Mouse (Mus musculus) left cerebral cortex, postnatal 10 days (tissue): ENCODE data around the gene Nlrc5. TPM values are rescaled to one million over a fixed set of nuclear protein-coding genes. Genes with fewer than 3 reads are reported as not detected.
"Not testable (repeated sequence)": the region's sequence is repeated elsewhere in the genome, so short reads cannot be mapped to it uniquely, and the experiment has no call there.

Source experiments
- DNase-seq, 2 experiments: peaks; one replicate each; pipeline ENCODE4 v3.0.0; 2021 to 2022; ENCODE audit warnings: low spot score in 2 of 2, mixed read lengths in 1 of 2; ENCODE audit errors: extremely low spot score in 1 of 2
- intact Hi-C: fragments of 180-260 bp; cut with DNase I; formaldehyde crosslinking; loops from one replicate; pipeline ENCODE4 v1.15.1; 2025
- total RNA-seq, 2 experiments: library from RNA; stranded (reverse); gene quantifications; 2 replicates each; pipeline ENCODE4 v1.2.3; 2021

Nlrc5 gene
- total RNA-seq, 2 experiments from 2014 or later = 0.61 to 0.77 TPM

DNA sequence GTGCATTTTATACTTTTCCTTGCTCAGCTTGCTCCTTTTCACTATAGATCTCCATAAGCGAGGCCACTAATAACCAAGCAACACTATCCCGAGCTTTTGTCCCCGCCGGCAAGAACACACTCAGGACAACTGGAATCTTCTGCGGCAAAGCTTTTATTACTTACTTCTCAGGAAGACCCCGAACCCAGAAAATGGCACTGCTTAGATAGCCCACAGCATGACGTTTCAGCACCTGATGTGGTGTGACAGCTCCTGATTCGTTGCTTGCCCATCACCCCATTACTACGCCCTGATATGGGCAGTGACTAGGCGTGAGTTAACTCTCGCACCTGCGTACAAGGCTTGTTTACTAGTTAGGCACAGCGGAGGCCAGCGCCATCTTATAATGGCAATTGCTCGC, 18.8 kb downstream of the Nlrc5 start:
- intact Hi-C loops, DNase-seq: not testable (repeated sequence)

- intact Hi-C loops = no loop called here
- DNase-seq = no peak
Observed at GRCm38 (mm10) chr8:94453868-94454488, 19.8 kb downstream of the Nlrc5 start.

GRCm38 (mm10) chr8:94454905-94455304, 20.7 kb downstream of the Nlrc5 start:
- intact Hi-C loops = no loop called here
- no peak for DNase-seq

- intact Hi-C loops = no loop called here
- DNase-seq = no peak
Observed at GRCm38 (mm10) chr8:94456071-94456470, 21.9 kb downstream of the Nlrc5 start.

GRCm38 (mm10) chr8:94458567-94458966, 24.4 kb downstream of the Nlrc5 start:
- no peak for DNase-seq
- intact Hi-C loops = no loop called here

DNA sequence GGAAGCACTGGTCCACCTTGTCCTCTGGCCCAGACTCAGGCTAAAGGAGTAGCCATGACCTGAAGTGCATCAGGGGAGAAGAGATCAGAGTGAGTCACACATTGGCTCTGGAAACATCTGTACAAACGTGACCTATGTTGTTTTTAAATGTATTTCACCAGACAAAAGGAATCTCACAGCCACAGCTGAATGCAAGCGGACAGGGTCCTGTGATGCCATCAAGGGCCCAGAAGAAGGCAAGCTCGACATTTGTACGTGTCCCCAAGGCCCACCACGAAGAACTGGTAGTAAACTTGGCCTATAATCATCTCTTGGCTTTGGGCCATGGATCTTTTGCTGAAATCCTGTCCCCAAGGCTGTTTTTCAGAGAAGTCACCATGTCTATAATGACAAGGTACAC, 35.5 kb downstream of the Nlrc5 start:
- intact Hi-C loops = no loop called here
- DNase-seq = no peak

DNA sequence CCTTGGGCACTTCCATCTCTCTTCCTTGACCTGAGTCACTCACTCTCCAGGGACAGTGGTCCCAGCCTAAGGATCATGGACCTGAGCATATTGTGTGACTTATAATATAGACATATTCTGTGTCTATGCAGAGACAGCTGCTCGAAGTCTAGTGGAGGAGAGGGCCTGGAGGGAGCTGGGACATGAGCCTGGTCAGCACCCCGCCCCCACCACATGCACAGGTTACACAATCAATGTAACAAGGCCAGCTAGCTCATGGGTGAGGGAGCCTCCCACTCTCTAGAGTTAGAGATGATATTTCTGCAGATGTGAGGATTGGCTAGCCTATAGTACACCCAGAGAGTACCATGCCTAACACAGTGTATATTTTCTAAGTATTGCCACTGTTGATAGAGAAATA, 36.6 kb downstream of the Nlrc5 start:
- DNase-seq = no peak
- intact Hi-C loops = no loop called here

- intact Hi-C loops = no loop called here
- DNase-seq = no peak
Observed at GRCm38 (mm10) chr8:94471281-94471680, 37.1 kb downstream of the Nlrc5 start.

DNA sequence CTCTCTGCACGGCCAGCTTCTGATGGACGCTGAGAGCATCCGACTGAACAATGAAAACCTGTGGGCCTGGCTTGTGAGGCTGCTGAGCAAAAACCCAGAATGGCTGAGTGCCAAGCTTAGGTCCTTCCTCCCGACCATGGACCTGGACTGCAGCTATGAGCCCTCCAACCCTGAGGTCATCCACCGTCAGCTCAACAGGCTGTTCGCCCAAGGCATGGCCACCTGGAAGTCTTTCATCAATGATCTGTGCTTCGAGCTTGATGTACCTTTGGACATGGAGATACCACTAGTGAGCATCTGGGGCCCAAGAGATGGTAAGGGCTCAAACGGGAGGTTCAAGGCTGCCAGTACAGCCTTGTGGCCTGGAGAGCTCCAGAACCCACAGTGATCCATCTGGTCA, 38.6 kb downstream of the Nlrc5 start:
- intact Hi-C loops = no loop called here
- no peak for DNase-seq

- no peak for DNase-seq
- intact Hi-C loops = no loop called here
Observed at GRCm38 (mm10) chr8:94473431-94473830, 39.3 kb downstream of the Nlrc5 start.

- intact Hi-C loops = no loop called here
- DNase-seq = no peak
Observed at GRCm38 (mm10) chr8:94475786-94476185, 41.6 kb downstream of the Nlrc5 start.

- intact Hi-C loops = no loop called here
- DNase-seq = no peak
Observed at GRCm38 (mm10) chr8:94476846-94477245, 42.7 kb downstream of the Nlrc5 start.

DNA sequence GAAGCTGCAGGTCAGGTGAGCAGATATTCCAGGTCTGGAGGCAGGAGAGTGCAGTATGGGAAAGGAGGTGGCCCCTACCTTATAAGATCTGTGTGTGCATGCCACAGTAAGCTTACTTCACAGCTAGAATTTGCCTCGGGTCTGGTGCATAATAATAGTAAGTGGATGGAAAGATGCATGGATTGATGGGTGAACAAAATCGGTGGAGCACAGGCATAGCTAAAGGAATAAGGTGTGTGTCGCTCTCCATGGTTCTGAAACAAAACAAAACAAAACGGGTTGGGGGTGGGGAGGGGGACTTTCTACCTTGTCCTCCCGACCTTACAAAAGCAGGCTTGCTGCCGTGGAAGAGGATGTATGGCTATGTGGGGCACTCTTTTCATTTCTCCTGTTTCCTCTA, 47.9 kb downstream of the Nlrc5 start:
- intact Hi-C loops = no loop called here
- DNase-seq = peak in 1 of 2 experiments; percentile 6

GRCm38 (mm10) chr8:94485288-94485687, 51.1 kb downstream of the Nlrc5 start:
- intact Hi-C loops = loop anchor here (5.0 kb wide), 1 partner anchor 153 kb away; no protein-coding TSS in a partner anchor
- peak in 1 of 2 experiments; percentile 8 for DNase-seq

- peak in 1 of 2 experiments; percentile 58 for DNase-seq
- intact Hi-C loops = loop anchor here (5.0 kb wide), 1 partner anchor 154 kb away; no protein-coding TSS in a partner anchor
Observed at GRCm38 (mm10) chr8:94485882-94486281, 51.7 kb downstream of the Nlrc5 start.

DNA sequence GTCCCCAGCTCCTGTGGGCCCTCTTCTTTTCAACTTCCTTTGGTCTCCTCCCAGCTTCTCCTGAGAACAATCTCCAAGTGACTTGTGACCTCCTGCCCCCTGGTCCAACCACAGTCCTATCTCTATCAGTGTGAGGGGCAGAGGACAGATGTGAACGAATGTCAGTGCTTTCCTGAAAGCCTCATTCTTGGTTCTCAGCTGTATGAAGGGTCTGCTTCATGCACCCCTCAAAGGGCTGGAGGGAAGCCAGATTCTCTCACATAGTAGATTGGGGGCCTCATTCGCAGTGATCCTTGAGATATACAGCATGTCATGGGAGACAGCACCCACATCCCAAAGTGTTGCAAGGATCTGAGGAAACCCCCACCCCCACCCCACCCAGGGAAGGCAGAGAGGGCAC, 53.9 kb downstream of the Nlrc5 start:
- intact Hi-C loops = loop anchor here (5.0 kb wide), 1 partner anchor 156 kb away; no protein-coding TSS in a partner anchor
- DNase-seq = peak in 1 of 2 experiments; percentile 15

GRCm38 (mm10) chr8:94489809-94490483, 55.8 kb downstream of the Nlrc5 start:
- intact Hi-C loops = loop anchor here (5.0 kb wide), 2 partner anchors 158 to 207 kb away; partner anchors contain the start of gene Pllp
- DNase-seq = peak in 1 of 2 experiments; percentile 28

DNA sequence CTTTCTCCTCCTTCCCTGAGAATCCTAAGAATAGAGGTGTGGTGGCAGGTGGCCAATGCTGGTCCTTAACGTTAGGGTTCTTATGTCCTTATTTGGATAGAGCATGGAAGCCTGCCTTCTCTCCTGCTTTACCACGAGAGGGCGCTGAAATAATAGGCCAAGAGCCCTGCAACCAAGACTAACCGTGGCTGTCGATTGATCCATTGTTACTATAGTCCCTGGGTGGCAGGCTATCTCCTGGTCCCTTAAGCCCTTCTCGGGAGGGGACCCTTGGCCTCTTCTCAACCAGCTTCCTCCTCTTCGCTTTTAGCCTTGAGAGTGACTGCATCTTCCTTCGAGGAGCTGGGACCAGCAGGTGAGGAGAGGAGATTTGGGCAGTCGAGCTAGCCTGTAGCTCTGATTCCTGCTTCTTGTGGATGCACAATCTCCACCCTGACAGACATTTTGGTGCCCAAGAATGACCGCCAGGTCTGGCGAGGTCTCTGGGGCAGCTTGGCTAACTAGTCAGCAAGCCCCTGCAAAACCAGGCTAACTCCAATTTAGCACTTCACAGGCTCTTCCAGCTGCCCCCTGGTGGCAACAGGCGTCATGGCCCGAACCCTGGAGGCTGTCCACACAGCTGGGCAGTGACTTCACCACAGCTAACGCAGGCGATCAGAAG, 58.0 kb downstream of the Nlrc5 start:
- peak; percentile 73 to 84 for DNase-seq
- intact Hi-C loops = loop anchor here (2.0 to 5.0 kb wide), 2 partner anchors 93 to 205 kb away; partner anchors contain the start of gene Pllp

DNA sequence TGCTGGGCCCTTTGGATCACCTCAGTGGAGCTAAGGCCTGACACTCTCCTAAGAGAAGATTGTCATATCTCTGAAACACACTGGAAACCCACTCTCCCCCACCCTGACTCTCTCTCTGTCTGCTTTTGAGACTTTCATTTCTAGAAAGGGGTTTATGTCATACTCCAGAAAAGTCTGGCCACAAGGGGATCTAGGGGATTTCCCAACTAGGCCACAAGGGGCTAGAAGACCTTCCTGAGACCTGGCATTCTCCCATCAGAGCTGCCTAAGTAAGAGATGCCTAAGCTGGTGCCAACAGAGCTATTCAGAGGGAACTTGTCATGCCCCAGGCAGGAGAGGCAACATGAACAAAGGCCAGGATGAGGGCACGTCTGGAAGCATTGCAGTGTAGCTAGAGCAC, 59.1 kb downstream of the Nlrc5 start:
- intact Hi-C loops = loop anchor here (2.0 to 5.0 kb wide), 2 partner anchors 92 to 204 kb away; partner anchors contain the start of gene Pllp
- no peak for DNase-seq
